Mouse (Mus musculus): ENCODE data around the gene 1700001O22Rik.

DNA sequence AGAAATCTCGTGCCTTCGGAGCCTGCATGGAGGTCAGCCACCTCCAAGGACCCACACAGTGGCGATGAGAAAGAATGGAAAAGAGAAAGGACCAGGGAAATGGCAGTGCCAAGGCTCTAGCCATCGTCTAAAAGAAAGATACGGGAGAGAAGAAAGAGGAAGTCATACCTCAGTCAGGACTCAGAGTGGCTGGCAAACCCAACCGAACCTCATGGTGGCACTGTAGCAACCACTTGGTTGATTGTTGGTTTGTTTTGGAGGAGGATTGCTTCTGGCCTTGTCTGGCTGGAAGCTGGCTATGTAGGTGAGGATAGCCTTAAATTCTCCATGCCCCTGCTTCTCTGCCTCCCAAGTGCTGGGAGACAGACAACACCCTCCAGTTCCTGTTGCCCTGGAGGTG lies 34.3 kb downstream of the 1700001O22Rik start:
- TF ChIP-seq CTCF (IDR thresholded peaks at IDR 0.05; ENCODE audit: borderline replicate concordance, insufficient read depth, low read depth, low read length) (peak; percentile 48; the same call in 1 of the 2 replicates), POLR2A (IDR thresholded peaks at IDR 0.05; ENCODE audit: borderline replicate concordance, insufficient read depth, low read length) (no peak)
